Mouse (Mus musculus) neural tube, embryonic 14.5 days (tissue): ENCODE results near the gene Gnao1. TPM values are rescaled to one million over a fixed set of nuclear protein-coding genes. Genes with fewer than 3 reads are reported as not detected.

Experiments
- ATAC-seq: fragments of 200-750 bp; cut with Nextera tagmentation; 2 replicates; pipeline ENCODE4 v1.8.0; 2017; ENCODE audit warnings: low read depth, mild to moderate bottlenecking, moderate TSS enrichment, moderate library complexity
- H3K27ac ChIP-seq: fragments of 300-500 bp; sonication (generic); 2 replicates; pipeline ENCODE4 v1.5.1; 2014; ENCODE audit warnings: low read depth, mild to moderate bottlenecking, control low read depth, low read length, moderate library complexity, mixed read lengths
- H3K27me3 ChIP-seq: fragments of 300-500 bp; sonication (generic); 2 replicates; pipeline ENCODE4 v1.6.1; 2014; ENCODE audit warnings: low read length; ENCODE audit not compliant: control insufficient read depth, insufficient read depth
- H3K36me3 ChIP-seq: fragments of 300-500 bp; sonication (generic); 2 replicates; pipeline ENCODE4 v1.6.1; 2014; ENCODE audit warnings: low read length, mixed read lengths; ENCODE audit not compliant: control insufficient read depth, insufficient read depth
- H3K4me1 ChIP-seq: fragments of 300-500 bp; sonication (generic); 2 replicates; pipeline ENCODE4 v1.6.1; 2014; ENCODE audit warnings: low read length; ENCODE audit not compliant: control insufficient read depth, insufficient read depth
- H3K4me2 ChIP-seq: fragments of 300-500 bp; sonication (generic); 2 replicates; pipeline ENCODE4 v1.6.1; 2014; ENCODE audit warnings: mild to moderate bottlenecking, low read depth, low read length, control low read depth
- H3K4me3 ChIP-seq: fragments of 300-500 bp; sonication (generic); 2 replicates; pipeline ENCODE4 v1.5.1; 2014; ENCODE audit warnings: low read depth, low read length, control low read depth, mixed read lengths
- H3K9ac ChIP-seq: fragments of 300-500 bp; sonication (generic); replicated peaks from 2 replicates; pipeline ENCODE4 v1.6.1; 2014; ENCODE audit warnings: low read depth, mild to moderate bottlenecking, control low read depth, low read length, mixed read lengths
- H3K9me3 ChIP-seq: fragments of 300-500 bp; sonication (generic); 2 replicates; pipeline ENCODE4 v1.6.1; 2016; ENCODE audit warnings: low read length; ENCODE audit not compliant: control insufficient read depth
- WGBS: fragments of 180-500 bp; shearing (Covaris S2); extraction: QIAGEN DNeasy Blood & Tissue Kit; methylation state at CpG from one replicate; pipeline ENCODE4 v1.1.7; 2014; 5-methylcytosine and 5-hydroxymethylcytosine counted together
- polyA plus RNA-seq: library from polyadenylated mRNA; unstranded; fragments of >200 nt; fragmentation: Nextera tagmentation; extraction: Ambion mirVana; gene quantifications from 2 replicates; pipeline ENCODE4 v1.2.1, GENCODE M21; 2014

The Gnao1 gene
- 199 and 214 TPM in 2 replicates for polyA plus RNA-seq

GRCm38 (mm10) chr8:93809686-93810027 lies at the start of gene Gnao1:
Gnao1 (plus strand) TSS chr8:93809966.
- no peaks in the 10 kb centered on the region for H3K36me3 ChIP-seq
- H3K4me1 ChIP-seq = peaks cover 7% of the 10 kb centered on the region
- peak; percentile 1; the same call in 1 of the 2 replicates for ATAC-seq
- 9% methylated on average over 9 of the region's 9 CpGs for WGBS
- 0 out of 2 replicates have a peak, but pooled peaks cover 5% of the 10 kb centered on the region for H3K27me3 ChIP-seq
- peak within 1 kb of the TSS; percentile 90 for H3K4me2 ChIP-seq
- H3K27ac ChIP-seq = peak within 1 kb of the TSS; percentile 95
- peak within 1 kb of the TSS; percentile 88 for H3K4me3 ChIP-seq
- peak within 1 kb of the TSS; percentile 91 for H3K9ac ChIP-seq
- no peaks in the 10 kb centered on the region for H3K9me3 ChIP-seq

GRCm38 (mm10) chr8:93777605-93778004 lies 32.2 kb upstream of the Gnao1 start:
- Histone ChIP-seq H3K27me3 (no peaks in the 10 kb centered on the region), H3K4me1 (no peaks in the 10 kb centered on the region), H3K9me3 (no peaks in the 10 kb centered on the region), H3K27ac (no peak overlapping the region), H3K4me3 (no peak overlapping the region), H3K36me3 (no peaks in the 10 kb centered on the region), H3K4me2 (no peak overlapping the region), H3K9ac (no peak overlapping the region)
- ATAC-seq = no peak
- WGBS = 72% methylated on average over 3 of the region's 3 CpGs

GRCm38 (mm10) chr8:93809226-93809625 lies 540 bp upstream of the Gnao1 start:
- no peak overlapping the region for H3K27ac ChIP-seq
- H3K4me2 ChIP-seq = peak overlapping the region; percentile 90; the same call in 1 of the 2 replicates
- 77% methylated on average over 3 of the region's 3 CpGs for WGBS

GRCm38 (mm10) chr8:93810028-93810858 lies 477 bp downstream of the Gnao1 start:
- Histone ChIP-seq H3K4me2 (peak overlapping the region; percentile 90), H3K4me3 (peak overlapping the region; percentile 88), H3K27me3 (0 out of 2 replicates have a peak, but pooled peaks cover 5% of the 10 kb centered on the region), H3K9me3 (no peaks in the 10 kb centered on the region), H3K9ac (peak overlapping the region; percentile 91), H3K36me3 (no peaks in the 10 kb centered on the region), H3K4me1 (peaks cover 12% of the 10 kb centered on the region), H3K27ac (peak overlapping the region; percentile 95)
- WGBS = 2% methylated on average over 52 of the region's 116 CpGs
- peak; percentile 86 for ATAC-seq

More at GRCm38 (mm10) chr8:93809226-93809625, 540 bp upstream of the Gnao1 start:
- Histone ChIP-seq H3K9ac (no peak overlapping the region), H3K4me3 (no peak overlapping the region; the same call in 1 of the 2 replicates), H3K36me3 (no peaks in the 10 kb centered on the region), H3K9me3 (no peaks in the 10 kb centered on the region), H3K4me1 (peaks cover 3% of the 10 kb centered on the region; the same call in 1 of the 2 replicates), H3K27me3 (0 out of 2 replicates have a peak, but pooled peaks cover 5% of the 10 kb centered on the region)
- ATAC-seq = no peak

- peak overlapping the region; percentile 90 for H3K4me2 ChIP-seq
- peak overlapping the region; percentile 88 for H3K4me3 ChIP-seq
- peak overlapping the region; percentile 95 for H3K27ac ChIP-seq
- peaks cover 19% of the 10 kb centered on the region for H3K4me1 ChIP-seq
- H3K27me3 ChIP-seq = 0 out of 2 replicates have a peak, but pooled peaks cover 5% of the 10 kb centered on the region
- peak; percentile 29 for ATAC-seq
- under 1% methylated on average over 48 of the region's 53 CpGs for WGBS
- peak overlapping the region; percentile 91 for H3K9ac ChIP-seq
- H3K36me3 ChIP-seq = no peaks in the 10 kb centered on the region
- no peaks in the 10 kb centered on the region for H3K9me3 ChIP-seq
Measured at GRCm38 (mm10) chr8:93810859-93811602, 1.3 kb downstream of the Gnao1 start.

- Histone ChIP-seq H3K27ac (peak overlapping the region; percentile 95), H3K4me2 (peak overlapping the region; percentile 90), H3K9me3 (no peaks in the 10 kb centered on the region), H3K27me3 (0 out of 2 replicates have a peak, but pooled peaks cover 5% of the 10 kb centered on the region), H3K9ac (peak overlapping the region; percentile 91), H3K36me3 (no peaks in the 10 kb centered on the region), H3K4me1 (peaks cover 22% of the 10 kb centered on the region), H3K4me3 (peak overlapping the region; percentile 88)
- 4% methylated on average over 20 of the region's 20 CpGs for WGBS
- no peak for ATAC-seq
Measured at GRCm38 (mm10) chr8:93811719-93812475, 2.1 kb downstream of the Gnao1 start.

- Histone ChIP-seq H3K36me3 (no peaks in the 10 kb centered on the region), H3K9ac (peak overlapping the region; percentile 91), H3K27ac (peak overlapping the region; percentile 95), H3K4me3 (peak overlapping the region; percentile 88), H3K27me3 (0 out of 2 replicates have a peak, but pooled peaks cover 5% of the 10 kb centered on the region), H3K9me3 (no peaks in the 10 kb centered on the region), H3K4me1 (peaks cover 22% of the 10 kb centered on the region), H3K4me2 (peak overlapping the region; percentile 90)
- ATAC-seq = peak; percentile 13; the same call in 1 of the 2 replicates
- 3% methylated on average over 35 of the region's 35 CpGs for WGBS
Measured at GRCm38 (mm10) chr8:93812566-93813404, 3.0 kb downstream of the Gnao1 start.

- peak overlapping the region; percentile 88 for H3K4me3 ChIP-seq
- under 1% methylated on average over 26 of the region's 26 CpGs for WGBS
- no peaks in the 10 kb centered on the region for H3K9me3 ChIP-seq
- H3K36me3 ChIP-seq = no peaks in the 10 kb centered on the region
- peaks cover 22% of the 10 kb centered on the region for H3K4me1 ChIP-seq
- ATAC-seq = peak; percentile 77
- 0 out of 2 replicates have a peak, but pooled peaks cover 5% of the 10 kb centered on the region for H3K27me3 ChIP-seq
- H3K27ac ChIP-seq = peak overlapping the region; percentile 95
- H3K4me2 ChIP-seq = peak overlapping the region; percentile 90
- H3K9ac ChIP-seq = peak overlapping the region; percentile 91
Measured at GRCm38 (mm10) chr8:93813405-93813761, 3.6 kb downstream of the Gnao1 start.
